In the genomic region with DNA sequence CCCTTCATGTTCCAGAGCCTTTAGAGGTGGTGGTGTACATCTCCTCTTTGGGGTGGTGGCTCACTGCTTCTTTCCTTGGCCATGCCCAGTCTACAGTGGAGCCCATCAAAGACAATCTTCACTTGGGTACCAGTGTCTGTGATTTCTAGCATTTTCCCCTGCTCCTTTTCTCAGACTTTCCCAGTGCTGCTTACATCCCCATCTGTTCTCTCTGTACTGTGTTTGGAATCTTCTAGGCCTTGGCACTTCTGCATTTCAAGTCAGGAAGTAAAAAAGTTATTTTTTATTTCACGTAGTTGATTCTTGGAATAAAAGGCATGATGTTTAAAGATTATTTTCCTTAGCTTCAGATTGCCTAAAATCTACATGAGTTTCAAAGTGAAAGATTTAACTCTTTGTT, we compare ENCODE assay signal across 26 mouse cellular contexts.
A peak's percentile ranks its signal among the peaks of the same experiment; 100 is the strongest.
DNase-seq lines count a peak whose midpoint lies in the region; ATAC-seq lines count a peak whose summit lies in the region.
"Had no signal": no experiment of that assay in that cellular context is flagged by ENCODE, and none has a peak within 500 bp of the region (broad histone marks: within the 10 kb centered on the region; RNA-seq: fewer than 3 reads in every experiment).

No protein-coding gene starts in this region.

- ATAC-seq in forebrain, embryonic 15.5 days (replicated peaks), result no peak
- ATAC-seq in frontal cortex, adult (ENCODE audit: low TSS enrichment), result peak; percentile 50; the same call in 1 of the 2 replicates
- ATAC-seq: CD4-positive, CD25-positive, alpha-beta regulatory T cell, adult 4 months; hindbrain, embryonic 16.5 days; intestine, embryonic 15.5 days had no signal

- H3K4me1 ChIP-seq in forebrain, embryonic 15.5 days, result peaks cover 18% of the 10 kb centered on the region
- no peaks in the 10 kb centered on the region for H3K4me1 ChIP-seq in forebrain, embryonic 10.5 days
- H3K4me1 ChIP-seq: heart, embryonic 12.5 days; heart, embryonic 15.5 days; hindbrain, embryonic 10.5 days; hindbrain, embryonic 13.5 days; intestine, embryonic 15.5 days had no signal

- no peak for DNase-seq in forebrain, embryonic 10.5 days (ENCODE audit: extremely low spot score, low spot score)
- no peak for DNase-seq in frontal cortex, postnatal 10 days (ENCODE audit: low spot score in 2 of 2)
- DNase-seq in brain, embryonic 18.5 days (ENCODE audit: low read depth, low spot score), result peak; percentile 39
- no peak for DNase-seq in B cell, adult 2 months
- DNase-seq: adrenal gland, adult 2 months; adrenal gland, postnatal 14 days; cerebellum, adult 18-20 months; cerebellum, adult 9-10 months; cerebellum, postnatal 14 days; gastrocnemius, postnatal 25 days; heart, adult 18-20 months; heart, postnatal 10 days; heart, postnatal 36 days; kidney, adult 11 months; kidney, adult 8-10 months had no signal

- H3K27me3 ChIP-seq in forebrain, embryonic 15.5 days, result no peaks in the 10 kb centered on the region
- no peaks in the 10 kb centered on the region for H3K27me3 ChIP-seq in forebrain, embryonic 10.5 days (ENCODE audit: poor library complexity, severe bottlenecking)
- H3K27me3 ChIP-seq: embryonic facial prominence, embryonic 12.5 days; heart, embryonic 12.5 days; heart, embryonic 15.5 days; hindbrain, embryonic 13.5 days; intestine, embryonic 15.5 days had no signal

- H3K9ac ChIP-seq in forebrain, embryonic 15.5 days (replicated peaks), result no peak overlapping the region
- H3K9ac ChIP-seq: embryonic facial prominence, embryonic 12.5 days; heart, embryonic 12.5 days; heart, embryonic 15.5 days; hindbrain, embryonic 13.5 days; intestine, embryonic 15.5 days had no signal

- 63% methylated on average over 1 of the region's 1 CpGs for WGBS in forebrain, embryonic 15.5 days
- 94% methylated on average over 1 of the region's 1 CpGs for WGBS in forebrain, embryonic 10.5 days

- no peak overlapping the region for H3K4me2 ChIP-seq in forebrain, embryonic 15.5 days (replicated peaks)
- H3K4me2 ChIP-seq: embryonic facial prominence, embryonic 12.5 days; heart, embryonic 12.5 days; heart, embryonic 15.5 days; hindbrain, embryonic 13.5 days; intestine, embryonic 15.5 days had no signal

- peak overlapping the region; percentile 66 for H3K27ac ChIP-seq in forebrain, embryonic 15.5 days (replicated peaks)
- no peak overlapping the region for H3K27ac ChIP-seq in forebrain, embryonic 10.5 days
- H3K27ac ChIP-seq: embryonic facial prominence, embryonic 12.5 days; heart, embryonic 15.5 days; hindbrain, embryonic 10.5 days; hindbrain, embryonic 13.5 days; intestine, embryonic 15.5 days had no signal

- no peaks in the 10 kb centered on the region for H3K36me3 ChIP-seq in forebrain, embryonic 15.5 days
- H3K36me3 ChIP-seq in forebrain, embryonic 10.5 days (replicated peaks), result no peaks in the 10 kb centered on the region
- H3K36me3 ChIP-seq: embryonic facial prominence, embryonic 12.5 days; heart, embryonic 12.5 days; heart, embryonic 15.5 days; hindbrain, embryonic 10.5 days; hindbrain, embryonic 13.5 days; intestine, embryonic 15.5 days had no signal

- H3K9me3 ChIP-seq in forebrain, embryonic 15.5 days, result no peaks in the 10 kb centered on the region
- no peaks in the 10 kb centered on the region for H3K9me3 ChIP-seq in forebrain, embryonic 10.5 days
- H3K9me3 ChIP-seq: embryonic facial prominence, embryonic 12.5 days; heart, embryonic 15.5 days; hindbrain, embryonic 10.5 days; hindbrain, embryonic 13.5 days; intestine, embryonic 15.5 days had no signal

- no peak overlapping the region for H3K4me3 ChIP-seq in forebrain, embryonic 15.5 days
- H3K4me3 ChIP-seq in forebrain, embryonic 10.5 days, result no peak overlapping the region
- H3K4me3 ChIP-seq: embryonic facial prominence, embryonic 12.5 days; erythroblast, embryonic 14.5 days; heart, embryonic 12.5 days; heart, embryonic 15.5 days; hindbrain, embryonic 10.5 days; hindbrain, embryonic 13.5 days; intestine, embryonic 15.5 days had no signal
